Mouse (Mus musculus) ovary, postnatal 36 days (tissue): Measurements from ENCODE around the gene Tfip11.
A peak's percentile ranks its signal among the peaks of the same experiment; 100 is the strongest.

Experiments used
- DNase-seq: peaks from one replicate; pipeline ENCODE4 v3.0.0; 2022; ENCODE audit warnings: low spot score, mixed read lengths

The Tfip11 gene

DNA sequence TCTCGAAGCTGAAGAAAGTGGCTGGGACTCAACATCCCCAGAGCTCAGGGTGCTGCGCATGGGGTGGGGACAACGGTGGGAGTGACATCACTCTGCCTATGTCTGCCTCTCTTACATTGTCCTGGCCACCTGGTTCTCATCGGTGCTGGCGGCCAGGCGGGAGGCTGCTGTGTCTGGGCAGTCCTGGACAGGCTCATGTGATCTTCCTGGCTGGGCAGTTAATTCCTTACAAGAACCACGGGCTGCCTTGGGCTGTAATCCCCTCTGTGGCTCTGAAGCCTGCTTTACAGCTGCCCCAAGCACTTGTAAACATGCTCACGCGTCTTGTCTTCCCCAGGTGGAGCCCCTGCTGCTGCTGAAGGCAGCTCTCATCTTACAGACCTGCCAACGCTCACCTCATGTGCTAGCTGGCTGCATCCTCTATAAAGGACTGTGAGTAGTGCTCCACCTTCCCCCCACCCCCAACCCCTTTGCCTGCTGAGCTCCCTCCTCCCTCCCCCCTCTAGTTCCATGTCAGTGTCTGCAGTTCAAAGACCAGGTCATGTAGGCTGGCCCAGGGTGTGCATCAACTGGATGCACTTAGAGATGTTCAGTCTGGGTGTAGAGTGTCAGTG lies 38.1 kb downstream of the Tfip11 start:
- DNase-seq = no peak

GRCm38 (mm10) chr5:112366879-112367278 lies 40.7 kb downstream of the Tfip11 start:
- DNase-seq = no peak

DNA sequence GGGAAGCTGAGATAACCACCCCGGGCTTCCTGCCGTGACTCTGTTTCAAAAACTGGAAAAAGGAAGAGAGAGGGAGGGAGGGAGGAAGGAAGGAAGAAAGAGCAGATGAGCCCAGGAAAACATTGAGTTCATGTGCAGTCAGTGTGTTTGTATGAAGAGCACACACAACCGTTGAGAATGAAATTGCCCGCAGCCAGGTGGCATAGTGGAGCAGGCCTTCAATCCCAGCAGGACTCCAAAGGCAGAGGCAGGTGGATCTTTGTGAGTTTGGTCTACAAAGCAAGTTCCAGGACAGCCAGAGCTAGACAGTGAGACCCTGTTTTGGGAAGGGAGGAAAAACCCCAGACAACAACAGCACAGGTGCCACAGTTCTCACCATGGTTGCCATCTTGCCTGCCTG lies 41.2 kb downstream of the Tfip11 start:
- no peak for DNase-seq

DNA sequence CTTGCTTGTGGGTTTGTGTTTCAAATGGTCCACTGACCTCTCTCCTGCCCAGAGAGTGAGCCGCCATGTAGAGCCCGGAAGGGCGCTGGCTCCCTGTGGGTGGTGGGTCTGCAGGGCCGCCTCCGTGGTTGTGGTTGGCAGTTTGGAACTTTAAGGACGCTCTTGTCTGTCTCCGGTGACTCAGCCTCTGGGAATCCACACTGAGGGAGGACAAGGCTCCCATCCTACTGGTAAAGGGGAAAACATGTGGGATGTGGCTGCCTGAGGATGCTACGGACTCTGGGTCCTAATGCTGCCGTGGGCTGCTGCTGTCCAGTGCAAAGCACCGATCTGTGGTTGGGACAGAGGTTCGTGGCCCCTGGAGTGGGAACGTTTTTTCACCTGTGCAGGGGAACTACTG lies 41.8 kb downstream of the Tfip11 start:
- DNase-seq = no peak

- DNase-seq = no peak
Observed at GRCm38 (mm10) chr5:112368666-112369065, 42.5 kb downstream of the Tfip11 start.

GRCm38 (mm10) chr5:112369326-112369725 lies 43.2 kb downstream of the Tfip11 start:
- no peak for DNase-seq

DNA sequence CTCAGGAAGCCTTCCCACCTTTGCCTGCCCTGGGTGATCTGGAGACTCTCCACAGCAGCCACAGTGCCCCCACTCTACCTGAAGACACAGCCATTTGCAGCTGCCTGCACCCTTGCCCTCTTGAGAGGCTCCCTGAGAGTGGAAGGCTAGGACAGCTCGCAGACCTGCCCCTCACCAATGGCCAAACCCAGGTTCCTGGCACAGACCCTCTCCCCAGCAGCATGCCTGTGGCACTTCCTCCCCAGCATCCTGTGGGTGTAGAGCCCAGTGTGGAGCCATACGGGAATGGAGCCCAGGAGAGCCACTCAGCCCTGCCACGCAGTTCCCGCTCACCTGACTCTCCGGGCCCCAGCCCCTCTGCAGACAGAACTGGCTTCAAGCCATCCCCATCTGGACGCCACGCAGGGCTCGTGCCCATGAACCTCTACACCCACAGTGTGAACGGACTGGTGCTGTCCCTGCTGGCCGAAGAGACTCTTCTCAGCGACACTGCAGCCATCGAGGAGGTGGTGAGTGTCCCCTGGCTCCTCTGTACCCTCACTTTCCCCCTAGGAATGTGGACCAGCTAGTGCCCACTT lies 44.2 kb downstream of the Tfip11 start:
- no peak for DNase-seq

DNA sequence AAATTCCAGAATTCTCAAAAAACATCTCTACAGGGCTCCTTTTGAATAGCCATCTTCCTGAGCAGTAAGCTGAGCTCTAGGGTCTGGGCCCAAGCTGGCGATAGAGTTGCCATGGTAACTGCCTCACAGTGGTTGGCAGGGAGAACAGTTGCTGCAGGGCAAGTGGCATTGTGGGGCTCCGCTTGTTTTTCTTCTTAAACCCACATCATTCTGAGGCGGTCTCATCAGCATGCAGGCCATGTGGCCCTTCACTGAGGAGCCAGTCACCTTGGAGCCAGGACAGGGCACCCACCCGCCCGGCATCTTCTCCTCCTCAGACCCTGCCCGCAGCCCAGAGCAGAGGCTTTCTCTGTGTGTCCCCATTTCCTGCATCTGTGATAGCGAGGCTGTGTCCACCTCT lies 45.8 kb downstream of the Tfip11 start:
- DNase-seq = no peak

- no peak for DNase-seq
Observed at GRCm38 (mm10) chr5:112376111-112376510, 50.0 kb downstream of the Tfip11 start.

GRCm38 (mm10) chr5:112377380-112377779 lies 51.2 kb downstream of the Tfip11 start:
- no peak for DNase-seq

DNA sequence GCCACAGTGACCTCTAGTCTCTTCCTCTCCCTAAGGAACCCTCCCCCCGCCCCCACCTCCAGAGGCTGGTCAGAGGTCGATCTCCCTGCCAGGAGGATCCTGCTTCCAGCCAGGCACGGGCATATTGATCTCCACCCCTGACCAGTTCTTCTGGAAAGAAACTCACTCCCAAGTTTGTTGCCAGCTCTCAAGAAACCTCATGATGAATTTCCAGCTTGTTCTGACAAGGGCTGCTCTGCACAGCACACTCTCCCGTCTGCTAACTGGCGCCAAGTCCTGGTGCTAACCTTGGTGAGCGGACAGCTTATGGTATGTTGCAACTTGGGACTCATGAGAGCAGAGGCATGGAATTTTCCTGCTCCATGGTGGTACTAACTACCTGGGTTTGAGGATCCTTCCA lies 52.6 kb downstream of the Tfip11 start:
- no peak for DNase-seq

DNA sequence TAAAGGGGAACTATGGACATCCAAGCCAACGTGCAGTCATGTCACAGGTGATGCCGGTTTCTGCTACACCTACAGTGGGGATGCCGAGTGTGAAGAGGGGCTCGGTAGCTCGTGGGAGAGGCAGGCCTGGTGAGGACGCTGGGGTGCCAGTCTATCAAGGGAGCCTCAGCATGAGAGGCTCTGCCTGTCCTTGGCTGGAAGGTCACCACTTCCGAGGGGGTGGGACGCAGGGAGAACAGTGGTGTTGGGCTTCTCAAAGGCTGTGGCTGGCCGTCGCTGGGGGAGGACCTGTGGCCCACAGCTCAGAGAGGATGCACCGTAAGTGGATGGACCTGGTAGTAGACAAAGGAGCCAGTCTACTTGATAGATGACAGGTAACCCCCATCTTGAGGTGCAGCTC lies 55.0 kb downstream of the Tfip11 start:
- peak; percentile 33 for DNase-seq

GRCm38 (mm10) chr5:112382042-112382441 lies 55.9 kb downstream of the Tfip11 start:
- DNase-seq = no peak

- DNase-seq = no peak
Observed at GRCm38 (mm10) chr5:112382641-112383330, 56.6 kb downstream of the Tfip11 start.

DNA sequence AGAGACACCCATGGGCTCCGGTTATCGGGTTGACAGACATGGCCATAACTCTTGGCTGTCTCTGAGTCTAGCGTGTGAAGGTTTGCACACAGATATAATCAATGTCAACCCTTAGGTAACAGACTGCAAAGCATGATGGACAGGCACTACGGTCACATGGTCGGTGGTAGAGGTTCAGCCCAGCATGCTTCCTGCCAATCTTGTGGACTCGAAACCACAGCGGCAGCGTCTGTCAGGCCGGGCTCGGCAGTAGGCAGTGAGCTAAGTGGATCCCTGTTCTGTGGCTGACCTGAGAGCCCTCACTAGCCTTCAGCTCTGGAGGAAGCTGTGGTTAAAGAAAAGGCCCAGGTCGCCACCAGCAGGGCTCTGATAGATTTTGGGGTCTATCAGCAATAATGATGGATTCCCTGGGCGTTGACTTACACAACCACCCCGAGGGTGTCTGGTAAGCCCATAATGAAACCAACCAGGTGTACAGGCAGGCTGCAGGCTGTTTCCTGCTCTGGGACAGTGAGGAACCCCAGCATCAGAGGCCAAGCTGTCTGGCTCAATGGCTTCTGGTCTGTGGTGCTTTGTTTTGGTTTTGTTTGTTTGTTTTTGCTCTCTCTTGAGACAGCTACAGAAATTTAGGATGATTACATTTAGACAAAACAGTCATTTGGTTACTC lies 58.8 kb downstream of the Tfip11 start:
- no peak for DNase-seq

DNA sequence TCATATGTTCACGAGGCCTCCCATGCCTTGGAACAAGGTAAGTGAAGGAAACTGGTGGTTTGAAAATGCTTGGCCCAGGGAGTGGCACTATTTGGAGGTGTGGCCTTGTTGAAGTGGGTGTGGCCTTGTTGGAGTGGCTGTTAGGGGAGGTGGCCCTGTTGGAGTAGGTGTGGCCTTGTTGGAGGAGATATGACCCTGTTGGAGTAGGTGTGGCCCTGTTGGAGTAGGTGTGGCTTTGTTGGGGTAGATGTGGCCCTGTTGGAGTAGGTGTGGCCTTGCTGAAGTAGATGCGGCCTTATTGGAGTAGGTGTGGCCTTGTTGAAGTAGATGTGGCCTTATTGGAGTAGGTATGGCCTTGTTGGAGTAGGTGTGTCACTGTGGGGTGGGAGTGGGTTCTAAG lies 59.8 kb downstream of the Tfip11 start:
- DNase-seq = no peak
